Mouse (Mus musculus): ENCODE results near the gene Gm3646.

DNA sequence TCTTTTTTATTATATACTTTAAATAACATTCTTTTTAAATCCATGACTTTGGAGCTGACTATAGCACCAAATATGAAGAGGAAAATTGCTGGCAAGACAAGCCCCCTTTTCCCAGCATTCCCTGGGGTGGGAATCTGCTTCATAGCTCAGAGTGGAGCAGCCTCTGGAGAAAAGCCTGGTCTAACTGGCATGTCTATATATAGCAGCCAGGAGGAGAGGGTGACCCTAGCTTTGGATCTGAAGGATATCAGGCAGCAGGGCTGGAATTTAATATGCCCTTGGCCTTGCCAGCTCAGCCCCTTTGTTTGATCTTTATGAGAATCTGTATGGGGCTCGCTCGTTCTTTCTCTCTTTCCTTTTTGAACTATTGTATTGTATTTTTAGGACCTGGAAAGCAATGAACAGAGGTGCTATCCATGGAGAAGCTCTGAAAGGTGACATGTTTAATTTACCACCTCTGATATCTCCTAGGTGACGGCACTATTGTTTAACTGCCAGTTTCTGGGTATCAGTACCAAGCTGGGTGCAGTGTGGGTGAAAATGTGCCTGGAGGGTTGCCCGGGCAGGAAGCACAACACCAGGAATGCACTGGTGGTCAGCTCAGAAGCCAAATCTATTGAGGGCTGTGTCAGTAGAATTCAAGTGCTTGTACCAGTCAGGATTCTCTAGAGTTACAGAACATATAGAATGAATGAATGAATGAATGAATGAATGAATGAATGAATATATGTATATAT lies at the start of gene Gm3646:
- TF ChIP-seq CTCF (IDR thresholded peaks at IDR 0.05; ENCODE audit: extremely low read depth, insufficient read length, insufficient replicate concordance, low read depth, low read length) (no peak), POLR2A (IDR thresholded peaks at IDR 0.05; ENCODE audit: low read depth, low read length) (no peak)

All from small intestine, adult 2 months (tissue).